Mouse (Mus musculus): Measurements from ENCODE around the gene Mettl6. TPM values are rescaled to one million over a fixed set of nuclear protein-coding genes. Genes with fewer than 3 reads are reported as not detected.
A peak's percentile ranks its signal among the peaks of the same experiment; 100 is the strongest.
"Not testable (repeated sequence)": the region's sequence is repeated elsewhere in the genome, so short reads cannot be mapped to it uniquely, and the experiment has no call there.

The Mettl6 gene
- total and polyA plus RNA-seq, 2 experiments from 2014 or later: 19.7 to 32.5 TPM

DNA sequence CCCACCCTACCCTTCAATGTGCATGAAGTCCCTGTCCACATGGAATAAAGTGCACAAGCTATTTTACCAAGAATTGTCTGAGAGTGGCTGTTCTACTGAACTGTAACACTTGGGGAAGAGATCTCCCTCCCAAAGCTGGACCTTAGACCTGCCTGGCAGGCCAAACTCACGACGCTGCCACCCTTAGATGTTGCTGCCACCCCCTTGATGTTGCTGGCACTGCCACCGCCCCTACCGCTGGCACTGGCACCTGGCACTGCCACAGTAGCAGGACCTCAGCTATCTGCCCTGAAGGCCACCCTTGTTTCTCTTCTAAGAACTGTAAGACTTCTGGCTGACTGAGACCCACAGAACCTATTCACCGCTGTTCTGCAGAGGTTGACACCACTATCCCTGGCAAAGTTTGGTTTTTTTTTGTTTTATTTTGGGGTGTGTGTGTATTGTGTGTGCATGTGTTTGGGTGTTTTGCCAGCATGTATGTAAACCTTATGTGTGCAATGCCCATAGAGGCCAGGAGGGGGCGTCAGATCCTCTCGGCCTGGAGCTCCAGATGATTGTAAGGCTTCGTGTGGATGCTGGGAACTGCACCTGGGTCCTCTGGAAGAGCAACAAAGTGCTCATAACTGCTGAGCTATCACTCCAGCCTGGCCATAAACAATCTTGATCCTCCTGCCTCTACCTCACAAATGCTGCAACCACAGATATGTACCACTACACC lies 39.8 kb downstream of the Mettl6 start:
- no peaks in the 10 kb centered on the region for H3K4me1 ChIP-seq (ENCODE audit: insufficient read depth, low read length)
- H3K4me2 ChIP-seq (ENCODE audit: low read depth, low read length, poor library complexity, severe bottlenecking): no peak overlapping the region
- WGBS: 92% methylated on average over 8 of the region's 8 CpGs
- H3K4me3 ChIP-seq (ENCODE audit: low read depth, low read length): no peak overlapping the region
- no peak overlapping the region for H3K9ac ChIP-seq (replicated peaks; ENCODE audit: low read length, poor library complexity, severe bottlenecking)
- TF ChIP-seq CTCF (IDR thresholded peaks at IDR 0.05): peak; percentile 21; the same call in 1 of the 2 replicates
- H3K9me3 ChIP-seq (ENCODE audit: low read length): no peaks in the 10 kb centered on the region
- no peak for ATAC-seq (ENCODE audit: low FRiP score)
- no peak for DNase-seq (ENCODE audit: low spot score)
- no peaks in the 10 kb centered on the region for H3K27me3 ChIP-seq (ENCODE audit: insufficient read depth, low read length)
- no peak overlapping the region for H3K27ac ChIP-seq (ENCODE audit: low read depth, low read length)
- no peaks in the 10 kb centered on the region for H3K36me3 ChIP-seq (ENCODE audit: insufficient read depth, low read length)

DNA sequence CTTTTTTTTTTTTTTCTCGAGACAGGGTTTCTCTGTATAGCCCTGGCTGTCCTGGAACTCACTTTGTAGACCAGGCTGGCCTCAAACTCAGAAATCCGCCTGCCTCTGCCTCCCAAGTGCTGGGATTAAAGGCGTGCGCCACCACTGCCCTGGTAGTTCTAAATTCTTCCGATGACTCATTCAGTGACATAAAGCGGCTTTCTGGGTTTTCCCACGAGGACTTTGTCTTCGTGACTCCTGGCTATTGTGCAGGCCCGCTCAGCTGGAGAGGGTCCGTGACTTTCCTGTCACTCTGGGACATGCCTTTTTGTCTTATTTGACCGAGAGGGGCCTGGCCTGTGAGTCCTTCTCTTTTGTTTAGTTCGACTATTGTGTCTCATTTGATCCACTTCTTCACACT lies 40.9 kb downstream of the Mettl6 start:
- not testable (repeated sequence) for H3K27ac ChIP-seq (ENCODE audit: low read depth, low read length); H3K9me3 ChIP-seq (ENCODE audit: low read length); H3K36me3 ChIP-seq (ENCODE audit: insufficient read depth, low read length); H3K4me3 ChIP-seq (ENCODE audit: low read depth, low read length); H3K9ac ChIP-seq (replicated peaks; ENCODE audit: low read length, poor library complexity, severe bottlenecking); H3K27me3 ChIP-seq (ENCODE audit: insufficient read depth, low read length); DNase-seq (ENCODE audit: low spot score); ATAC-seq (ENCODE audit: low FRiP score); H3K4me2 ChIP-seq (ENCODE audit: low read depth, low read length, poor library complexity, severe bottlenecking); H3K4me1 ChIP-seq (ENCODE audit: insufficient read depth, low read length)
- WGBS: 46% methylated on average over 12 of the region's 12 CpGs

DNA sequence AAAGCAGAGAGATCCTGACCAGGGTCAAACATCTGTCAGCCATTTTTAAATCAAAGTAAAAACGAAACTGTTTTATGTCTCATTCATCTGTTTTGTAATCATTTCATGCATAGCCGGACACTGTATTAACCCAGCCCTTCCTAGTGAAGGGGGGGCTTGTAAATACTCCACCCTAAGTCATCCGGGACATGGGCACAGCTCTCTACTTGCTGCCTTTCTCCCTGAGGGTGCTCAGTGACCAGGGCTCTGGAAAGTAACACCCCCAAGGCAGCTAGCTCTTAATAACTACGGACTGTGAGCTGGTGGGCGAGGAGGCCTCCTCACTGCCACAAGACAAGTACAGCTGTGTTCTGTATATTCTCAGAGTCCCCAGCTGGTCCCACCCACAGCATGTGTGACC lies 45.8 kb downstream of the Mettl6 start:
- Histone ChIP-seq H3K36me3 (ENCODE audit: insufficient read depth, low read length) (no peaks in the 10 kb centered on the region), H3K9me3 (ENCODE audit: low read length) (no peaks in the 10 kb centered on the region), H3K9ac (replicated peaks; ENCODE audit: low read length, poor library complexity, severe bottlenecking) (no peak overlapping the region), H3K27me3 (ENCODE audit: insufficient read depth, low read length) (no peaks in the 10 kb centered on the region), H3K4me2 (ENCODE audit: low read depth, low read length, poor library complexity, severe bottlenecking) (no peak overlapping the region), H3K27ac (ENCODE audit: low read depth, low read length) (no peak overlapping the region), H3K4me1 (ENCODE audit: insufficient read depth, low read length) (no peaks in the 10 kb centered on the region), H3K4me3 (ENCODE audit: low read depth, low read length) (no peak overlapping the region)
- TF ChIP-seq CTCF (IDR thresholded peaks at IDR 0.05): no peak
- ATAC-seq (ENCODE audit: low FRiP score) (no peak), DNase-seq (ENCODE audit: low spot score) (no peak)
- 81% methylated on average over 5 of the region's 5 CpGs for WGBS

DNA sequence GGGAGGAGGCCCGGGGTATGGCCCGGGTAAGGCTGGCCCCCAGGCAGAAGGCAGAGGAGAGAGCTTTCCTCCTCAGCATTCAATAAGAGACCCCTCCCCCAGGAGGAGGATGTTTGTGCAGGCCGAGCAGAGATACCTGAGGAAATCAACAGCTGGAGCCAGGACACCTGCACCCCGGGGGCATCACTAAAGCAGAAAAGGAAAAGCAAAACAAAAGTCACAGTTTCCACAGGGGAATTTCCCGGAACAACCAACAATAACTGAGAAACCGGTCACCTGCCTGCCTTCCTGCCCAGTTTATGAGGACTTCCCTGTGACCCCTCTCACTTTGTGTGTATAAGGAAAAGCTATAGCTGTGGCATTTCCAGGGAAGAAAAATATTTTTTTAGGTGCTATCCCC lies 51.2 kb downstream of the Mettl6 start:
- no peaks in the 10 kb centered on the region for H3K4me1 ChIP-seq (ENCODE audit: insufficient read depth, low read length)
- no peaks in the 10 kb centered on the region for H3K36me3 ChIP-seq (ENCODE audit: insufficient read depth, low read length)
- H3K9me3 ChIP-seq (ENCODE audit: low read length): no peaks in the 10 kb centered on the region
- H3K9ac ChIP-seq (replicated peaks; ENCODE audit: low read length, poor library complexity, severe bottlenecking): no peak overlapping the region
- H3K27me3 ChIP-seq (ENCODE audit: insufficient read depth, low read length): no peaks in the 10 kb centered on the region
- H3K4me3 ChIP-seq (ENCODE audit: low read depth, low read length): no peak overlapping the region
- WGBS: 71% methylated on average over 6 of the region's 6 CpGs
- no peak overlapping the region for H3K4me2 ChIP-seq (ENCODE audit: low read depth, low read length, poor library complexity, severe bottlenecking)
- no peak for DNase-seq (ENCODE audit: low spot score)
- ATAC-seq (ENCODE audit: low FRiP score): no peak
- H3K27ac ChIP-seq (ENCODE audit: low read depth, low read length): no peak overlapping the region
- no peak for TF ChIP-seq CTCF (IDR thresholded peaks at IDR 0.05)

- Histone ChIP-seq H3K27me3 (ENCODE audit: insufficient read depth, low read length) (no peaks in the 10 kb centered on the region), H3K9me3 (ENCODE audit: low read length) (no peaks in the 10 kb centered on the region), H3K9ac (replicated peaks; ENCODE audit: low read length, poor library complexity, severe bottlenecking) (no peak overlapping the region), H3K27ac (ENCODE audit: low read depth, low read length) (no peak overlapping the region), H3K36me3 (ENCODE audit: insufficient read depth, low read length) (no peaks in the 10 kb centered on the region), H3K4me2 (ENCODE audit: low read depth, low read length, poor library complexity, severe bottlenecking) (no peak overlapping the region), H3K4me1 (ENCODE audit: insufficient read depth, low read length) (no peaks in the 10 kb centered on the region), H3K4me3 (ENCODE audit: low read depth, low read length) (no peak overlapping the region)
- TF ChIP-seq CTCF (IDR thresholded peaks at IDR 0.05): no peak
- WGBS: 88% methylated on average over 6 of the region's 6 CpGs
- no peak for ATAC-seq (ENCODE audit: low FRiP score)
- no peak for DNase-seq (ENCODE audit: low spot score)
These were observed 54.1 kb downstream of the Mettl6 start for GRCm38 (mm10) chr14:31440725-31441124.

- Histone ChIP-seq H3K4me3 (ENCODE audit: low read depth, low read length) (no peak overlapping the region), H3K9ac (replicated peaks; ENCODE audit: low read length, poor library complexity, severe bottlenecking) (no peak overlapping the region), H3K27me3 (ENCODE audit: insufficient read depth, low read length) (no peaks in the 10 kb centered on the region), H3K27ac (ENCODE audit: low read depth, low read length) (no peak overlapping the region), H3K4me2 (ENCODE audit: low read depth, low read length, poor library complexity, severe bottlenecking) (no peak overlapping the region), H3K9me3 (ENCODE audit: low read length) (no peaks in the 10 kb centered on the region), H3K36me3 (ENCODE audit: insufficient read depth, low read length) (no peaks in the 10 kb centered on the region), H3K4me1 (ENCODE audit: insufficient read depth, low read length) (no peaks in the 10 kb centered on the region)
- DNase-seq (ENCODE audit: low spot score) (no peak), ATAC-seq (ENCODE audit: low FRiP score) (no peak)
- TF ChIP-seq CTCF (IDR thresholded peaks at IDR 0.05): no peak
- 37% methylated on average over 3 of the region's 3 CpGs for WGBS
These were observed 54.6 kb downstream of the Mettl6 start for GRCm38 (mm10) chr14:31440230-31440629.
